Mouse (Mus musculus) midbrain, postnatal 0 days (tissue): ENCODE results near the gene Pnrc2. TPM values are rescaled to one million over a fixed set of nuclear protein-coding genes. Genes with fewer than 3 reads are reported as not detected.

ENCODE experiments used
- ATAC-seq: fragments of 200-750 bp; cut with Nextera tagmentation; 2 replicates; pipeline ENCODE4 v1.8.0; 2017; ENCODE audit warnings: moderate number of reproducible peaks, mild to moderate bottlenecking, moderate TSS enrichment, moderate library complexity; ENCODE audit not compliant: low FRiP score
- DNase-seq: peaks from one replicate; pipeline ENCODE4 v3.0.0-alpha.2; 2015; ENCODE audit warnings: low spot score
- H3K27ac ChIP-seq: fragments of 300-500 bp; sonication (generic); 2 replicates; pipeline ENCODE4 v1.5.1; 2014; ENCODE audit warnings: low read depth, mild to moderate bottlenecking, low read length, mixed read lengths
- H3K27me3 ChIP-seq: fragments of 300-500 bp; sonication (generic); 2 replicates; pipeline ENCODE4 v1.6.1; 2014; ENCODE audit warnings: low read length, control low read depth, mixed read lengths; ENCODE audit not compliant: insufficient read depth
- H3K36me3 ChIP-seq: fragments of 300-500 bp; sonication (generic); 2 replicates; pipeline ENCODE4 v1.6.1; 2014; ENCODE audit warnings: low read length, control low read depth, mixed read lengths; ENCODE audit not compliant: insufficient read depth
- H3K4me1 ChIP-seq: fragments of 300-500 bp; sonication (generic); 2 replicates; pipeline ENCODE4 v1.6.1; 2014; ENCODE audit warnings: mild to moderate bottlenecking, control low read depth, antibody characterized with exemption, low read length, mixed read lengths; ENCODE audit not compliant: insufficient read depth
- H3K4me2 ChIP-seq: fragments of 300-500 bp; sonication (generic); 2 replicates; pipeline ENCODE4 v1.6.1; 2014; ENCODE audit warnings: low read depth, mild to moderate bottlenecking, low read length, mixed read lengths; ENCODE audit not compliant: poor library complexity, severe bottlenecking
- H3K4me3 ChIP-seq: fragments of 300-500 bp; sonication (generic); 2 replicates; pipeline ENCODE4 v1.5.1; 2014; ENCODE audit warnings: low read depth, mild to moderate bottlenecking, low read length, moderate library complexity
- H3K9ac ChIP-seq: fragments of 300-500 bp; sonication (generic); replicated peaks from 2 replicates; pipeline ENCODE4 v1.6.1; 2014; ENCODE audit warnings: mild to moderate bottlenecking, low read length, moderate library complexity, mixed read lengths; ENCODE audit not compliant: poor library complexity, severe bottlenecking
- H3K9me3 ChIP-seq: fragments of 300-500 bp; sonication (generic); 2 replicates; pipeline ENCODE4 v1.6.1; 2016; ENCODE audit warnings: low read length, control low read depth
- CTCF ChIP-seq: IDR thresholded peaks from 2 replicates; pipeline ENCODE4 v1.5.1; 2016; ENCODE audit warnings: antibody characterized with exemption, mild to moderate bottlenecking
- WGBS: fragments of 180-500 bp; shearing (Covaris S2); extraction: QIAGEN DNeasy Blood & Tissue Kit; methylation state at CpG from one replicate; pipeline ENCODE4 v1.1.7; 2014; 5-methylcytosine and 5-hydroxymethylcytosine counted together
- polyA plus RNA-seq: library from polyadenylated mRNA; unstranded; fragments of >200 nt; fragmentation: Nextera tagmentation; extraction: Ambion mirVana; gene quantifications from 2 replicates; pipeline ENCODE4 v1.2.1, GENCODE M21; 2015
- total RNA-seq: library from RNA; depleted of rRNA; stranded (reverse); fragments of >200 nt; gene quantifications from 2 replicates; pipeline ENCODE4 v1.2.3, GENCODE M21; 2014

The Pnrc2 gene
- total and polyA plus RNA-seq, 2 experiments from 2014 or later: 52.6 to 67.6 TPM

DNA sequence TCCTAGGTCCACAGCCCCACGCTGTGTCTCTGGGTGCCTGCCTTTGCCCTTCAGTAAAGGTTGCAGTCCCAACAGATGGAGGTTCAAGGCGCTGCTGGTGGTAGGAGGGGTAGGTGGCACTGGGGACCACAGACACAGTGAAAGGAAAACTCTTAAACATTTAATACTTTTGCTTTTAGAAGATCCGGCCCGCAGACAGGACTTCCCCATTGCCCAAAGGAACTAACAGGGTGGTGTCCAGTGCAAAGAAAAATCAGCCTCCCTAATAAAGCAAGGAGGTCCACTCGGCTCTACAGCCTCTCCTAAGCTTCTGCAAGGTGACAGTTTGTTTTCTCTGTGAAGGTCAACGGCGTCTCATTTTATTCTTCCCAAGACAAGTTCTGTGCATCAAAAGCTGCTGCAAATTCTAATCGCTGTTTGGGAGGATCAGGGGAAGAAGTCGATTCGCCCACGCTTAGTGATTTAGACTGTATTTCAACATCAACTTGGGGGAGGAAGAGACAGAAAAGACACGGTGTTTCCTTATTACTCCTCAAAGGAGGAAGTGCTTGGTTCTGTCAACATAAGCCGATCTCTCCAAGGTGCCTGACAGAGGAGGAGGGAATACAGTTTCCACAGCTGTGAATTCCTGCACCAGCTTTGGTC lies 45.1 kb upstream of the Pnrc2 start:
- Histone ChIP-seq H3K27me3 (no peaks in the 10 kb centered on the region), H3K36me3 (0 out of 2 replicates have a peak, but pooled peaks cover 4% of the 10 kb centered on the region), H3K4me1 (peaks cover 5% of the 10 kb centered on the region; the same call in 1 of the 2 replicates), H3K9ac (no peak overlapping the region), H3K9me3 (no peaks in the 10 kb centered on the region), H3K4me3 (no peak overlapping the region), H3K4me2 (no peak overlapping the region), H3K27ac (no peak overlapping the region)
- DNase-seq: no peak
- no peak for ATAC-seq
- 87% methylated on average over 13 of the region's 13 CpGs for WGBS
- TF ChIP-seq CTCF: no peak

- Histone ChIP-seq H3K27me3 (no peaks in the 10 kb centered on the region), H3K36me3 (no peaks in the 10 kb centered on the region), H3K27ac (no peak overlapping the region), H3K9me3 (no peaks in the 10 kb centered on the region), H3K4me2 (no peak overlapping the region), H3K4me3 (no peak overlapping the region), H3K4me1 (no peaks in the 10 kb centered on the region), H3K9ac (no peak overlapping the region)
- TF ChIP-seq CTCF: no peak
- ATAC-seq (no peak), DNase-seq (no peak)
- 72% methylated on average over 4 of the region's 4 CpGs for WGBS
Observed at GRCm38 (mm10) chr4:135913433-135913832, 39.8 kb upstream of the Pnrc2 start.

DNA sequence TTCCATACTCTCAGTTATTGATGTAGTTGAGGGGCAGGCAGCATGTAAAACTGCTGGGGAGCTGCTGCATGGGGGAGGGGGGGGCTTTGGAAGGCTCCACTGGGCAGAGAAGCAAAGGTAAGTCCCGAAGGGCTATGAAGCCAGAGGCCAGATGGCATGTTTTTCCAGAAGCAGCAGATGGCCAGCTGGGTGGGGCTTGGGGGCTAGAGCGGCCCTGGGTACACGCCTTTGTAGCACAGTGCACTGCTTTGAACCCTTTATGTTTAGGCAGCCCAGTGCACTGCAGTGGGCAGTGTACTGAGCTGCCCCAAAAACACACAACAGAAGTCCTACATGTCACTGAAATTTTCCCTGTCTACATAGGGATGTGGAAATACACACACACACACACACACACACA lies 39.2 kb upstream of the Pnrc2 start:
- Histone ChIP-seq H3K36me3 (no peaks in the 10 kb centered on the region), H3K27ac (no peak overlapping the region), H3K4me2 (no peak overlapping the region), H3K9me3 (no peaks in the 10 kb centered on the region), H3K27me3 (no peaks in the 10 kb centered on the region), H3K4me3 (no peak overlapping the region), H3K4me1 (no peaks in the 10 kb centered on the region), H3K9ac (no peak overlapping the region)
- peak; percentile 78 for DNase-seq
- WGBS: 36% methylated on average over 3 of the region's 3 CpGs
- no peak for ATAC-seq
- TF ChIP-seq CTCF: no peak

GRCm38 (mm10) chr4:135912164-135912563 lies 38.5 kb upstream of the Pnrc2 start:
- H3K4me3 ChIP-seq: no peak overlapping the region
- DNase-seq: no peak
- H3K36me3 ChIP-seq: no peaks in the 10 kb centered on the region
- no peak for TF ChIP-seq CTCF
- H3K4me1 ChIP-seq: no peaks in the 10 kb centered on the region
- 54% methylated on average over 3 of the region's 3 CpGs for WGBS
- no peak overlapping the region for H3K9ac ChIP-seq
- no peaks in the 10 kb centered on the region for H3K9me3 ChIP-seq
- H3K27me3 ChIP-seq: no peaks in the 10 kb centered on the region
- no peak overlapping the region for H3K27ac ChIP-seq
- no peak for ATAC-seq
- H3K4me2 ChIP-seq: no peak overlapping the region

- Histone ChIP-seq H3K4me3 (no peak overlapping the region), H3K36me3 (no peaks in the 10 kb centered on the region), H3K9ac (no peak overlapping the region), H3K27ac (no peak overlapping the region), H3K4me1 (no peaks in the 10 kb centered on the region), H3K27me3 (no peaks in the 10 kb centered on the region), H3K9me3 (no peaks in the 10 kb centered on the region), H3K4me2 (no peak overlapping the region)
- TF ChIP-seq CTCF: no peak
- ATAC-seq: no peak
- WGBS: 72% methylated on average over 7 of the region's 7 CpGs
- no peak for DNase-seq
Observed at GRCm38 (mm10) chr4:135911531-135911930, 37.9 kb upstream of the Pnrc2 start.

- no peak overlapping the region for H3K27ac ChIP-seq
- H3K9me3 ChIP-seq: no peaks in the 10 kb centered on the region
- no peaks in the 10 kb centered on the region for H3K4me1 ChIP-seq
- DNase-seq (no peak), ATAC-seq (no peak)
- H3K27me3 ChIP-seq: no peaks in the 10 kb centered on the region
- WGBS: 80% methylated on average over 13 of the region's 13 CpGs
- H3K9ac ChIP-seq: no peak overlapping the region
- H3K36me3 ChIP-seq: no peaks in the 10 kb centered on the region
- no peak overlapping the region for H3K4me3 ChIP-seq
- H3K4me2 ChIP-seq: no peak overlapping the region
- no peak for TF ChIP-seq CTCF
Observed at GRCm38 (mm10) chr4:135909326-135910066, 35.8 kb upstream of the Pnrc2 start.
